Mouse (Mus musculus) CH12.LX (cell line): Measurements from ENCODE around the gene Fgfr2.

Experiments used
- CTCF ChIP-seq, 2 experiments: IDR thresholded peaks in 1 of 2; conservative IDR thresholded peaks in 1 of 2; 2 replicates each; pipeline ENCODE4 v1.5.1; 2011 to 2012; ENCODE audit warnings: low read depth in 2 of 2, low read length in 2 of 2, improper control_type of control experiment in 1 of 2, inconsistent platforms in 1 of 2, mild to moderate bottlenecking in 1 of 2, moderate library complexity in 1 of 2
- EP300 ChIP-seq: IDR thresholded peaks from 2 replicates; pipeline ENCODE4 v1.6.1; 2011; ENCODE audit warnings: low read length, improper control_type of control experiment
- ETS1 ChIP-seq: conservative IDR thresholded peaks from 2 replicates; pipeline ENCODE4 v1.6.1; 2012; ENCODE audit warnings: low read depth, mild to moderate bottlenecking, inconsistent platforms, low read length, improper control_type of control experiment, moderate library complexity
- NRF1 ChIP-seq: IDR thresholded peaks from 2 replicates; pipeline ENCODE4 v1.6.1; 2014; ENCODE audit warnings: low read depth, mild to moderate bottlenecking, inconsistent platforms, low read length, improper control_type of control experiment, moderate library complexity
- TBP ChIP-seq: conservative IDR thresholded peaks from 2 replicates; pipeline ENCODE4 v1.6.1; 2011; ENCODE audit warnings: low read depth, low read length, improper control_type of control experiment
- USF1 ChIP-seq: IDR thresholded peaks from 2 replicates; pipeline ENCODE4 v1.6.1; 2014; ENCODE audit warnings: low read depth, mild to moderate bottlenecking, inconsistent platforms, low read length, improper control_type of control experiment
- USF2 ChIP-seq: conservative IDR thresholded peaks from 2 replicates; pipeline ENCODE4 v1.6.1; 2011; ENCODE audit warnings: low read depth, low read length, improper control_type of control experiment
- ZC3H11A ChIP-seq: IDR thresholded peaks from 2 replicates; pipeline ENCODE4 v1.6.1; 2012; ENCODE audit warnings: low read depth, mild to moderate bottlenecking, inconsistent platforms, low read length, improper control_type of control experiment
- ZMIZ1 ChIP-seq: IDR thresholded peaks from 2 replicates; pipeline ENCODE4 v1.6.1; 2012; ENCODE audit warnings: low read depth, mild to moderate bottlenecking, inconsistent platforms, low read length, improper control_type of control experiment

DNA sequence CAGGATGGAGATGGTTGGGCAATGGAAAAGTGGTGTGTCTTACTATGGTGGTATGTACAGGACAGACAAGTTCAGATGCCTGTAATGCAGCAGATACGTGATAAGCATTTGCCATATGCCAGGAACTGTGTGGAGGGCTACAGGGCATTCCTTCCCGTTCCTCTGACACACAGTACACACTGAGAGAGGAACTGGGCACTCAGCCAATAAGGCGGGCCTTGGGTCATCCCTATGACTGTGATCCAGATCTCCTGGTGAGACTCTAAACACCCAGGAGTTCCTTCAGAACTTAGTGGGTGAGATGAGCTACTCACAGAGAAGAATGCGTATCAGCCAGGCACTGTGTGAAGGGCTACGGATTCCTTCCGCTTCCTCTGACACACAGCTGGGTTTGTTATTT, 2009.5 kb downstream of the Fgfr2 start:
- TF ChIP-seq ETS1 (no peak), TBP (no peak), EP300 (no peak), ZMIZ1 (no peak), CTCF (conservative IDR thresholded peaks at IDR 0.05 in 1 of 2, IDR thresholded peaks at IDR 0.05 in 1 of 2; ENCODE audit: low read depth in 2 of 2, low read length in 2 of 2) (no peak), ZC3H11A (no peak), USF2 (no peak), USF1 (no peak), NRF1 (no peak)
